Mouse (Mus musculus): ENCODE measurements around the gene Chst14.

The Chst14 gene

GRCm38 (mm10) chr2:118963676-118964012 lies 37.3 kb downstream of the Chst14 start:
- WGBS: 72% methylated on average over 7 of the region's 7 CpGs

GRCm38 (mm10) chr2:118969585-118970147 lies 43.4 kb downstream of the Chst14 start:
- WGBS: 93% methylated on average over 11 of the region's 11 CpGs

GRCm38 (mm10) chr2:118972048-118972447 lies 45.8 kb downstream of the Chst14 start:
- 86% methylated on average over 5 of the region's 5 CpGs for WGBS

- WGBS: 2% methylated on average over 33 of the region's 33 CpGs
Measured at GRCm38 (mm10) chr2:118972687-118973376, 46.5 kb downstream of the Chst14 start.

- whole genome bisulfite sequencing: 3% methylated on average over 15 of the region's 15 CpGs
Measured at GRCm38 (mm10) chr2:118975855-118976254, 49.6 kb downstream of the Chst14 start.

GRCm38 (mm10) chr2:118976282-118976929 lies 50.1 kb downstream of the Chst14 start:
- WGBS: 3% methylated on average over 57 of the region's 57 CpGs

- WGBS: 52% methylated on average over 5 of the region's 5 CpGs
Measured at GRCm38 (mm10) chr2:118976941-118977340, 50.6 kb downstream of the Chst14 start.

GRCm38 (mm10) chr2:118978064-118978463 lies 51.8 kb downstream of the Chst14 start:
- 63% methylated on average over 6 of the region's 6 CpGs for WGBS

Measured in cerebral cortex, adult 2 months (tissue).